Mouse (Mus musculus) MEL (cell line): ENCODE measurements at regions not wholly inside any gene's neighbourhood (a gene's known extent, or its start where the extent isn't known, plus 50 kb on each side); places are given as distances from the start of the nearest gene placed in this dataset.

Experiments
- CTCF ChIP-seq, 3 experiments: IDR thresholded peaks in 2 of 3; conservative IDR thresholded peaks in 1 of 3; 2 replicates each; pipeline ENCODE4 v1.5.1; 2011 to 2012; ENCODE audit warnings: low read length in 3 of 3, low read depth in 2 of 3, mild to moderate bottlenecking in 2 of 3, improper control_type of control experiment in 1 of 3, inconsistent platforms in 1 of 3, mixed read lengths in 1 of 3, moderate library complexity in 1 of 3; ENCODE audit not compliant: control insufficient read depth in 1 of 3, insufficient read depth in 1 of 3, poor library complexity in 1 of 3, severe bottlenecking in 1 of 3
- EP300 ChIP-seq, 2 experiments: IDR thresholded peaks; 2 replicates each; pipeline ENCODE4 v1.6.1; 2011; ENCODE audit warnings: improper control_type of control experiment in 2 of 2, low read length in 2 of 2, low read depth in 1 of 2, mild to moderate bottlenecking in 1 of 2
- GATA1 ChIP-seq: IDR thresholded peaks from 2 replicates; pipeline ENCODE4 v1.6.1; 2011; ENCODE audit warnings: low read depth, low read length, improper control_type of control experiment
- MAZ ChIP-seq: IDR thresholded peaks from 2 replicates; pipeline ENCODE4 v1.6.1; 2012; ENCODE audit warnings: low read depth, mild to moderate bottlenecking, inconsistent platforms, low read length, improper control_type of control experiment
- MYC ChIP-seq: IDR thresholded peaks from 2 replicates; pipeline ENCODE4 v1.6.1; 2011; ENCODE audit warnings: low read depth, mild to moderate bottlenecking, low read length, improper control_type of control experiment, moderate library complexity
- NELFE ChIP-seq: IDR thresholded peaks from 2 replicates; pipeline ENCODE4 v1.6.1; 2011; ENCODE audit warnings: low read depth, low read length, improper control_type of control experiment
- POLR2A ChIP-seq, 2 experiments: IDR thresholded peaks; 2 replicates each; pipeline ENCODE4 v1.6.1; 2011 to 2012; ENCODE audit warnings: low read length in 2 of 2, mild to moderate bottlenecking in 2 of 2, control low read depth in 1 of 2, improper control_type of control experiment in 1 of 2, low read depth in 1 of 2, moderate library complexity in 1 of 2; ENCODE audit not compliant: control insufficient read depth in 1 of 2, insufficient read depth in 1 of 2, poor library complexity in 1 of 2
- RAD21 ChIP-seq: IDR thresholded peaks from 2 replicates; pipeline ENCODE4 v1.6.1; 2011; ENCODE audit warnings: mild to moderate bottlenecking, low read depth, low read length, improper control_type of control experiment
- USF2 ChIP-seq, 2 experiments: IDR thresholded peaks; 2 replicates each; pipeline ENCODE4 v1.6.1; 2011 to 2012; ENCODE audit warnings: improper control_type of control experiment in 2 of 2, low read length in 2 of 2, borderline replicate concordance in 1 of 2, inconsistent platforms in 1 of 2, low read depth in 1 of 2, mild to moderate bottlenecking in 1 of 2; ENCODE audit not compliant: insufficient read depth in 1 of 2
- ZMIZ1 ChIP-seq: IDR thresholded peaks from 2 replicates; pipeline ENCODE4 v1.6.1; 2012; ENCODE audit warnings: low read depth, mild to moderate bottlenecking, inconsistent platforms, low read length, improper control_type of control experiment, moderate library complexity

- TF ChIP-seq MAZ = no peak
- no peak for TF ChIP-seq CTCF (IDR thresholded peaks at IDR 0.05 in 2 of 3, conservative IDR thresholded peaks at IDR 0.05 in 1 of 3; ENCODE audit: control insufficient read depth in 1 of 3, insufficient read depth in 1 of 3, low read depth in 2 of 3, low read length in 3 of 3, poor library complexity in 1 of 3, severe bottlenecking in 1 of 3)
- no peak for TF ChIP-seq MYC
- TF ChIP-seq GATA1 = no peak
- TF ChIP-seq USF2 (IDR thresholded peaks at IDR 0.05; ENCODE audit: borderline replicate concordance in 1 of 2, insufficient read depth in 1 of 2, low read depth in 1 of 2, low read length in 2 of 2) = no peak
- no peak for TF ChIP-seq RAD21
- TF ChIP-seq EP300 (IDR thresholded peaks at IDR 0.05; ENCODE audit: low read depth in 1 of 2, low read length in 2 of 2) = no peak
- TF ChIP-seq NELFE = no peak
- TF ChIP-seq ZMIZ1 = no peak
- no peak for TF ChIP-seq POLR2A (IDR thresholded peaks at IDR 0.05; ENCODE audit: control insufficient read depth in 1 of 2, insufficient read depth in 1 of 2, low read depth in 1 of 2, low read length in 2 of 2, poor library complexity in 1 of 2)
Measured at GRCm38 (mm10) chr5:73843776-73844175, 192.6 kb downstream of the Spata18 start.
